Mouse (Mus musculus): ENCODE data around the gene Fam76b. TPM values are rescaled to one million over a fixed set of nuclear protein-coding genes. Genes with fewer than 3 reads are reported as not detected.

Gene Fam76b
- total and polyA plus RNA-seq, 3 experiments = 27.9 to 43.8 (median 39.2) TPM

DNA sequence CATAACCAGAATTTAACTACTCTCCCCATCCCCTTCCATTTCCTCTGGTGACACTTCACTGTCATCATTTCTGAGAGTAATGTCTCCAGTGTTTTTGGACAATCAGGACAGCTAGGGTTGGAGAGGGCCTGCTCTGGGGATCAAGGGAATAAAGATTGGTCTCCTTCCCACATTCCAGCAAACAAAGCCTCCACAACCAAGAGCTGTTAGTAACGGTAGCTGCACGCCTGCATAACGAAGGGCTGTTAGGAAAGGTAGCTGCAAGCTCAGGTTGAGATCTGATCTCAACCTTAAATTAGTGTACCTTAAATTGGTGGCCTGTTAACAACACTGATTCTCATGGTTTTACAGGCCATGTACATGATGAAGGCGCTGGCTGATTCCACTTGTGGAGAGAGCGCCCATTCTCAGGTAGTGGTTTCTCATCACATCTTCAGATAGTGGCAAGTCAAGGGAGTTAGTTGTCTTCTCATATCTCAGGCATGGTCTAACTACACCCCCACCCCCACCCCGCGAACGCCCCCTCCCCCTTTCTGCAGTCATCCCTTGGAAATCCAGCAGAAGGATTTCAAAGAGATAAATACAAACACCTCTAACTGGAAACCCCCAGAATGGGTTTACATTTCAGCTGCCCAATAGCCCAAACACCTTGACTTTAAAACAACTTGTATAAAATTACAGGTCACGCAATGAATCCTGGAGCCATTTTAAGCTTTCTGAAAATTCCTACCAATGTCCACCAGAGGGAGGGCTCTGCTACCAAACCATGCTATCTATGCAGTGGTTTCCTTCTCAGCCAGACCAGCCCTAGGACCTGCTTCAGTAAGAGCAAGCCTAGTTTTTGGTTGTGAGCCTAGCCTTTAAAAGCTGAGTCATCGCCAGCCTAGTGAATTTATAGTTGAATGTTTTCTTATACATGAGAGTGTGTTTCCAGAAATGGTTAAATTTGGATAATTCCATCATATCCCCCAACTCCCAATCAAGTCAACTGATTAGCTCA is 21.3 kb downstream of the Fam76b start:
- peak; percentile 93 for DNase-seq (ENCODE audit: low read depth, low spot score)
- TF ChIP-seq SIN3A (IDR thresholded peaks at IDR 0.05; ENCODE audit: low read length) = 0 out of 2 replicates have a peak, but pooled peaks have one; percentile 10
- 0 out of 2 replicates have a peak, but pooled peaks have one; percentile 8 for TF ChIP-seq HCFC1 (IDR thresholded peaks at IDR 0.05; ENCODE audit: low read depth, low read length)
- no peak for TF ChIP-seq POLR2AphosphoS5 (IDR thresholded peaks at IDR 0.05; ENCODE audit: borderline replicate concordance, low read depth, low read length)
- no peak for TF ChIP-seq NRF1 (IDR thresholded peaks at IDR 0.05; ENCODE audit: insufficient read depth, low read depth, low read length, poor library complexity, severe bottlenecking)
- TF ChIP-seq MXI1 (IDR thresholded peaks at IDR 0.05; ENCODE audit: low read depth, low read length) = no peak
- TF ChIP-seq CTCF (IDR thresholded peaks at IDR 0.05 in 2 of 3, conservative IDR thresholded peaks at IDR 0.05 in 1 of 3; ENCODE audit: control insufficient read depth in 1 of 3, insufficient read depth in 1 of 3, low read depth in 2 of 3, low read length in 3 of 3, poor library complexity in 1 of 3, severe bottlenecking in 1 of 3) = peak; percentile 62 to 97 (median 90)
- peak; percentile 60; the same call in 1 of the 2 replicates for TF ChIP-seq GATA1 (IDR thresholded peaks at IDR 0.05; ENCODE audit: low read depth, low read length)
- TF ChIP-seq CHD1 (IDR thresholded peaks at IDR 0.05; ENCODE audit: low read depth, low read length) = no peak
- TF ChIP-seq MAX (IDR thresholded peaks at IDR 0.05; ENCODE audit: low read length) = no peak
- TF ChIP-seq ZMIZ1 (IDR thresholded peaks at IDR 0.05; ENCODE audit: low read depth, low read length) = no peak
- no peak for TF ChIP-seq ZNF384 (IDR thresholded peaks at IDR 0.05; ENCODE audit: low read depth, low read length)
- no peak for TF ChIP-seq USF1 (IDR thresholded peaks at IDR 0.05; ENCODE audit: low read depth, low read length)
- TF ChIP-seq NELFE (IDR thresholded peaks at IDR 0.05; ENCODE audit: low read depth, low read length) = no peak
- no peak for TF ChIP-seq JUND (IDR thresholded peaks at IDR 0.05; ENCODE audit: low read depth, low read length)
- TF ChIP-seq ZKSCAN1 (IDR thresholded peaks at IDR 0.05; ENCODE audit: low read depth, low read length) = no peak
- TF ChIP-seq MEF2A (IDR thresholded peaks at IDR 0.05; ENCODE audit: extremely low read depth, insufficient replicate concordance, low read depth, low read length, poor library complexity, severe bottlenecking) = no peak
- 0 out of 2 replicates have a peak, but pooled peaks have one; percentile 11 for TF ChIP-seq TBP (IDR thresholded peaks at IDR 0.05; ENCODE audit: low read depth, low read length)
- no peak for TF ChIP-seq TCF12 (IDR thresholded peaks at IDR 0.05; ENCODE audit: low read depth, low read length)
- TF ChIP-seq MAZ (IDR thresholded peaks at IDR 0.05; ENCODE audit: low read depth, low read length) = no peak
- TF ChIP-seq USF2 (IDR thresholded peaks at IDR 0.05; ENCODE audit: borderline replicate concordance in 1 of 2, insufficient read depth in 1 of 2, low read depth in 1 of 2, low read length in 2 of 2) = no peak
- no peak; the same call in 1 of the 2 replicates for TF ChIP-seq CHD2 (IDR thresholded peaks at IDR 0.05; ENCODE audit: low read length)
- no peak for TF ChIP-seq GABPA (IDR thresholded peaks at IDR 0.05; ENCODE audit: low read depth, low read length)
- no peak for TF ChIP-seq EP300 (IDR thresholded peaks at IDR 0.05; ENCODE audit: low read depth in 1 of 2, low read length in 2 of 2)
- no peak for TF ChIP-seq POLR2A (IDR thresholded peaks at IDR 0.05; ENCODE audit: control insufficient read depth in 1 of 2, insufficient read depth in 1 of 2, low read depth in 1 of 2, low read length in 2 of 2, poor library complexity in 1 of 2)
- no peak for TF ChIP-seq MYC (IDR thresholded peaks at IDR 0.05; ENCODE audit: low read depth, low read length)
- TF ChIP-seq UBTF (IDR thresholded peaks at IDR 0.05; ENCODE audit: borderline replicate concordance, insufficient read depth, low read depth, low read length) = no peak
- TF ChIP-seq SMC3 (IDR thresholded peaks at IDR 0.05; ENCODE audit: low read depth, low read length) = peak; percentile 97
- peak; percentile 98 for TF ChIP-seq RAD21 (IDR thresholded peaks at IDR 0.05; ENCODE audit: low read depth, low read length)
- TF ChIP-seq MAFK (IDR thresholded peaks at IDR 0.05; ENCODE audit: borderline replicate concordance, low read depth, low read length) = no peak; the same call in 1 of the 2 replicates
- no peak for TF ChIP-seq E2F4 (IDR thresholded peaks at IDR 0.05; ENCODE audit: borderline replicate concordance, low read depth, low read length)
- TF ChIP-seq POLR2AphosphoS2 (IDR thresholded peaks at IDR 0.05; ENCODE audit: low read length) = no peak; the same call in 1 of the 2 replicates
- no peak for TF ChIP-seq RCOR1 (IDR thresholded peaks at IDR 0.05; ENCODE audit: low read depth, low read length)
- peak; percentile 92 for TF ChIP-seq ZC3H11A (IDR thresholded peaks at IDR 0.05; ENCODE audit: low read depth, low read length)
- TF ChIP-seq TAL1 (IDR thresholded peaks at IDR 0.05; ENCODE audit: low read length) = no peak
- TF ChIP-seq KAT2A (conservative IDR thresholded peaks at IDR 0.05; ENCODE audit: low read depth, low read length) = no peak

More for the DNA sequence above, 21.3 kb downstream of the Fam76b start:
- no peak overlapping the region for H3K9ac ChIP-seq (ENCODE audit: control insufficient read depth, low read depth, low read length, poor library complexity, severe bottlenecking)
- no peaks in the 10 kb centered on the region; a peak in 1 of 4 replicates for H3K4me1 ChIP-seq (ENCODE audit: control insufficient read depth in 1 of 2, insufficient read depth in 2 of 2, low read length in 2 of 2)
- no peak overlapping the region for H3K4me3 ChIP-seq (ENCODE audit: control insufficient read depth in 1 of 2, insufficient read depth in 1 of 2, low read depth in 2 of 2, low read length in 2 of 2)
- no peaks in the 10 kb centered on the region for H3K79me2 ChIP-seq (ENCODE audit: control insufficient read depth, insufficient read depth, low read length, poor library complexity)
- no peak overlapping the region for H3K27ac ChIP-seq (ENCODE audit: control insufficient read depth, low read depth, low read length)
- peaks cover 12 to 28% of the 10 kb centered on the region in 2 experiments for H3K36me3 ChIP-seq (ENCODE audit: control insufficient read depth in 1 of 2, insufficient read depth in 2 of 2, low read length in 2 of 2)
- H3K27me3 ChIP-seq (ENCODE audit: control insufficient read depth in 1 of 2, insufficient read depth in 2 of 2, low read length in 2 of 2) = no peaks in the 10 kb centered on the region
- H3K9me3 ChIP-seq (replicated peaks; ENCODE audit: insufficient read depth, low read length) = no peaks in the 10 kb centered on the region

Data from MEL (cell line).